Mouse (Mus musculus): ENCODE measurements around the gene Gldc. TPM values are rescaled to one million over a fixed set of nuclear protein-coding genes. Genes with fewer than 3 reads are reported as not detected.
"Not testable (repeated sequence)": the region's sequence is repeated elsewhere in the genome, so short reads cannot be mapped to it uniquely, and the experiment has no call there.

The Gldc gene
- polyA plus RNA-seq (2015; fragmentation: Nextera tagmentation; extraction: Ambion mirVana): 8.8 and 12.1 TPM in 2 replicates

DNA sequence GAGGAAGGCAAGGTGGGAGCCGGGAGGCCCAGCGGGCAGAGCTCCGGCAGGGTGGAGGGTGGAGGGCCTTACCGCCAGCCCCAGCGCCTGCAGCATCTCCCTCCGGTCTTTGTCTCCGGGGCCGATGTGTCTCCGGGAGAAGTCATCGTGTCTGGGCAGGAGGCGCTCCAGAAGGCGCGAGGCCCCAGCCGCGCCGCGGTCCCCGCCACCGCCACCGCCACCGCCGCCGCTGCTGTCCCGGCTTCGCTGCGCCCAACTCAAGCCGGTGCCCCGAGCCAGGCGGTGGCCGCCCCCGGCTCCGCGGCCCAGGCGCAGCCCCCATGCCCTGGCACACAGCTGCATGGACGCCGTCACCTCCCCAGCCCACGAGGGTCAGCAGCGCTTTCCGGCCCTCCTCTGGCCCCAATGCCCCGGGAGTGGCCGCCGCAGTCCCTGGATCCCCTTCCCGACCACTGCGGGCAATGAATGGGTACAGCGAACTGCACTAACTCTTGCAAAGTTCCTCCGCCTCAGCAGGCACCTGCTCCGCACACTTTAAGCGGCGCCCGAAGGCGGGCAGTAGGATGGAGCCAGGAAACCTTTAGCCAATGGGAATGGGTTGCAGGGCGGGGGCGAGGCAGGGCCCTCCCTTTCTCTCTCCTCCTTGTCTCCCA is at the start of gene Gldc:
Gene Gldc (minus strand): TSS at position 511 of the 653 bp plus-strand sequence.
- Histone ChIP-seq H3K27ac (no peak within 1 kb of the TSS), H3K9ac (peak within 1 kb of the TSS; percentile 36), H3K4me3 (peak within 1 kb of the TSS; percentile 57), H3K27me3 (peaks cover 37% of the 10 kb centered on the region), H3K4me1 (peaks cover 10% of the 10 kb centered on the region), H3K9me3 (no peaks in the 10 kb centered on the region), H3K36me3 (no peaks in the 10 kb centered on the region), H3K4me2 (peak within 1 kb of the TSS; percentile 100)
- under 1% methylated on average over 46 of the region's 53 CpGs for WGBS
- ATAC-seq (ENCODE audit: insufficient number of reproducible peaks, low FRiP score, low TSS enrichment, low read depth): peak; percentile 86

DNA sequence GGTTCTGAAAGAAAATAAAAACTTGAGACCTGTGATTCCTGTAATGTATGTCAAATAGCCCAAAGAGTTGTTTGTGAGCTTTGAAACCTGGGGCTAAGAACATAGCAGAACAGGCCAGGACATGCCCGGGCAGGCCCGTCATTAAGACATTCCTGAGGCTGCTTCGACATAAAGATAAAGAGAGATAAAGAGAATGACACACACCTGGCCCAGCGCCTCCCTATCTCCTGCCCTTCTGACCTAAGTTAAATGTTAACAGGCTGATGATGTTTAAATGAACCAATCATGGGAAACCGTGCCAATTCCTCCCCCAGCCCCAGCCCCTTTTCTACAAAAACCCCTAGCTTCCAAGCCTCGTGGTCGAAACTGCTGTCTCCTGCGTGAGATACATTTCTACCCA is 47.4 kb upstream of the Gldc start:
- not testable (repeated sequence) for H3K9ac ChIP-seq; H3K27ac ChIP-seq; H3K36me3 ChIP-seq; H3K27me3 ChIP-seq; ATAC-seq (ENCODE audit: insufficient number of reproducible peaks, low FRiP score, low TSS enrichment, low read depth); H3K4me1 ChIP-seq; H3K9me3 ChIP-seq; H3K4me2 ChIP-seq; H3K4me3 ChIP-seq
- WGBS: 56% methylated on average over 8 of the region's 8 CpGs

DNA sequence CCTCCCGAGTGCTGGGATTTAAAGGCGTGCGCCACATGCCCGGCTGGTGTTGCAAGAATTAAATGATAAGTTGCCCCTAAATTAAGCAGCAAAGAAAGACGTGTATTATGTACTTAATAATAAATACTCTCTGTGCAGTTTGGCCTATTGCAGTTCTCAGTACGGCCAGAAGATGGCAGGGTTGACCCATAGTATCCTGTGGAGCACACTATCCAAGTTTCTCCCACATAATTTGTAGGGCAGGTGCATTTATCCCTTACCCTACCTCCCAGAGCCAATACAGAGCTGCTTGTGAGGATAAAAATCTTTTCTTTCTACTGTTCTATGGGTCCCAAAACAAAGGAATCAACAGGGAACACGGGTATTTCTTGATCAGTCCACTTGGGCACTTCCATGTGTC is 42.1 kb upstream of the Gldc start:
- Histone ChIP-seq H3K4me3 (no peak overlapping the region), H3K9me3 (no peaks in the 10 kb centered on the region), H3K9ac (no peak overlapping the region), H3K36me3 (no peaks in the 10 kb centered on the region), H3K4me1 (no peaks in the 10 kb centered on the region), H3K27me3 (no peaks in the 10 kb centered on the region), H3K4me2 (no peak overlapping the region), H3K27ac (no peak overlapping the region)
- WGBS: 19% methylated on average over 7 of the region's 7 CpGs
- ATAC-seq (ENCODE audit: insufficient number of reproducible peaks, low FRiP score, low TSS enrichment, low read depth): no peak

DNA sequence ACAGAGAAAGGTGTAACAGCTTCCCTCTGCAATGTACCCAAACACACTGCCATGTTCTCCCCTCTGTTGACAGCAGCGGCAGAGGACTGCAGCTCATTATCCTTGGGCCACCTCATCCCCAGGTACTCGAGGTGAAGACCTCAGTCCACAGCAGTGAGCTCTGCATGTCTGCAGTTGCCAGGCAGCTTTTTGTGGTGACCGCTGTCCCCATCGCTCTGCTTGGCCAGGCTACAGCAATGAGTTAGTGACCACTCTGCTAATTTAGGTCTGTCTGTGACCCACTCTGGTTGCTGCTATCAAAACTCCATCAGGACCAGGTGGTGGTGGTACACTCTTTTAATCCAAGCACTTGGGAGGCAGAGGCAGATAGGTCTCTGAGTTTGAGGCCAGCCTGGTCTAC is 41.0 kb upstream of the Gldc start:
- H3K9ac ChIP-seq: no peak overlapping the region
- WGBS: 77% methylated on average over 4 of the region's 4 CpGs
- H3K4me2 ChIP-seq: no peak overlapping the region
- ATAC-seq (ENCODE audit: insufficient number of reproducible peaks, low FRiP score, low TSS enrichment, low read depth): no peak
- H3K4me1 ChIP-seq: no peaks in the 10 kb centered on the region
- no peak overlapping the region for H3K4me3 ChIP-seq
- no peak overlapping the region for H3K27ac ChIP-seq
- no peaks in the 10 kb centered on the region for H3K36me3 ChIP-seq
- H3K9me3 ChIP-seq: no peaks in the 10 kb centered on the region
- no peaks in the 10 kb centered on the region for H3K27me3 ChIP-seq

DNA sequence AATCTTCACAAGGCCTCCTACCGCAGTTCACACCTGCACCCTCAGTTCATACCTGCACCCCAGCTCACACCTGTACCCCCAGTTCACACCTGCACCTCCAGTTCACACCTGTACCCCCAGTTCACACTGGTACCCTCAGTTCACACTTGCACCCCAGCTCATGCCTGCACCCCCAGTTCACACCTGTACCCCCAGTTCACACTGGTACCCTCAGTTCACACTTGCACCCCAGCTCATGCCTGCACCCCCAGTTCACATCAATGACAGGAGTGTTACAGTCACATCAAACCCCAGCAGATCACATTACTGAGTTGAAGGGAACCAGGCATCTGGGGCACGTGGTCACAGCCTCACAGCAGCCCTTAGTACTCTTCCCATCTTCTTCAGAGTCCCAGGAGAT is 40.5 kb upstream of the Gldc start:
- ATAC-seq (ENCODE audit: insufficient number of reproducible peaks, low FRiP score, low TSS enrichment, low read depth); H3K4me3 ChIP-seq; H3K9ac ChIP-seq; H3K4me1 ChIP-seq; H3K36me3 ChIP-seq; H3K27ac ChIP-seq; H3K27me3 ChIP-seq; H3K4me2 ChIP-seq; H3K9me3 ChIP-seq: not testable (repeated sequence)
- 64% methylated on average over 2 of the region's 2 CpGs for WGBS

DNA sequence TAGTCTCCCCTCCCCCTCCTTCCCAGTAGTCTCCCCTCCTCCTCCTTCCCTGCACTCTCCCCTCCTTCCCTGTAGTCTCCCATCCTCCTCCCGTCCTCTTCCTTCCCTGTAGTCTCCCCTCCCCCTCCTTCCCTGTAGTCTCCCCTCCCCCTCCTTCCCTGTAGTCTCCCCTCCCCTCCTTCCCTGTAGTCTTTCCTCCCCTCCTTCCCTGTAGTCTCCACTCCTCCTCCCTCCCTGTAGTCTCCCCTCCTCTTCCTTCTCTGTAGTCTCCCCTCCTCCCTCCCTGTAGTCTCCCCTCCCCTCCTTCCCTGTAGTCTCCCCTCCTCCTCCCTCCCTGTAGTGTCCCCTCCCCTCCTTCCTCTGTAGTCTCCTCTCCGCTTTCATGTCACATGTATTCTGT is 38.8 kb upstream of the Gldc start:
- Histone ChIP-seq H3K4me1 (no peaks in the 10 kb centered on the region), H3K4me3 (no peak overlapping the region), H3K27ac (no peak overlapping the region), H3K9me3 (no peaks in the 10 kb centered on the region), H3K27me3 (no peaks in the 10 kb centered on the region), H3K9ac (no peak overlapping the region), H3K4me2 (no peak overlapping the region), H3K36me3 (no peaks in the 10 kb centered on the region)
- WGBS: 27% methylated on average over 2 of the region's 2 CpGs
- ATAC-seq (ENCODE audit: insufficient number of reproducible peaks, low FRiP score, low TSS enrichment, low read depth): no peak

DNA sequence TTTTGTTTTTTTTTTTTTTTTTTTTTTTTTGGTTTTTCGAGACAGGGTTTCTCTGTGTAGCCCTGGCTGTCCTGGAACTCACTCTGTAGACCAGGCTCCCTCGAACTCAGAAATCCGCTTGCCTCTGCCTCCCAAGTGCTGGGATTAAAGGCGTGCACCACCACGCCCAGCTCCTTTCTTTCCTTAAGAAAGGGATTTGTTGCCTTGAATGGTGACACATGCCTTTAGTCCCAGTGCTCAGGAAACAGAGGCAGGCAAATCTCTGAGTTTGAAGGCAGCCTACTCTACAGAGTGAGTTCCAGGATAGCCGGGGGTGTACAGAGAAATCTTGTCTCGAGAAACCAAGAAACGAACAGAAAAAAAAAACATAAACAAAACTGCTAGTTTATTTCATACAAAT is 33.8 kb upstream of the Gldc start:
- not testable (repeated sequence) for ATAC-seq (ENCODE audit: insufficient number of reproducible peaks, low FRiP score, low TSS enrichment, low read depth); H3K9me3 ChIP-seq; H3K27me3 ChIP-seq; H3K36me3 ChIP-seq; H3K9ac ChIP-seq; H3K4me2 ChIP-seq; H3K4me3 ChIP-seq; H3K27ac ChIP-seq; H3K4me1 ChIP-seq
- 91% methylated on average over 8 of the region's 8 CpGs for WGBS

DNA sequence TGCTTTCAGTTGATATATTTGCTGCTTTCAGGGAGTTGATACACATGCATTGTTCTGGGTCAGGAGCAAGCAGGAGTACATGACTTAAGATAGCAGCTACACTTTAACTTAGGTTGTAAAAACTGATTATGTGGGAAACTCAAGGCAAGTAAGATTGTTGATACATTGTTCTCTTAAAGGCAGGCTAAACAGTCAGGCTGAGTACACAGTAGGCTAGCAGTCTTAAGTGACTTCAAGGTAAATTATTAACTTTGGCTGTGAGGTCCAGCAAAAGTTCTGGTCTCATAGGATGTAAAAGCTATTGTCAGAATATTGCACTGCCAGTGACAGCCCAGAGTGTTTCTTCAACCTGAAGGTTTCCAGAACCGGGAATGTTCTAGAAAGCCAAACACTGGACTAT is 31.8 kb upstream of the Gldc start:
- no peaks in the 10 kb centered on the region for H3K36me3 ChIP-seq
- H3K4me1 ChIP-seq: no peaks in the 10 kb centered on the region
- WGBS: 88% methylated on average over 1 of the region's 1 CpGs
- H3K9ac ChIP-seq: no peak overlapping the region
- no peak overlapping the region for H3K4me3 ChIP-seq
- H3K9me3 ChIP-seq: no peaks in the 10 kb centered on the region
- no peak overlapping the region for H3K4me2 ChIP-seq
- no peak overlapping the region for H3K27ac ChIP-seq
- no peak for ATAC-seq (ENCODE audit: insufficient number of reproducible peaks, low FRiP score, low TSS enrichment, low read depth)
- no peaks in the 10 kb centered on the region for H3K27me3 ChIP-seq

DNA sequence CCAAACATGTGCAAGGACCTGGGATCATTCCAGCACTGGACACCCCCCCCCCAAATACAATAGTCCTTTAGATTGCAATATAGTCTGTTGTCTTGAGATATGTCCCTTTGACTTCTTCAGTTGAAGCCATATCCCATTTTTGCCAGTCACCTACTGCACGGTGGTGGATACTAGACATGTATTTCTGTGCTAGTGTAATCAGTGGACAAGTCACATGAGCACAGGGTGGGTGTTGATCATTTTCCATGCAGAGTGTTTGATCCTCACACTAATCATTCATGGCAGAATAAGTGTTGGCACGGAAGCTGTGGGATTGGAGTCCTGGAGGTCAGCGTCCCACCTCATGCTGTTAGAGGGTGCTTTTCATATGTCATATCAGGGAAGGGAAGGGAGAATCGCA is 30.6 kb upstream of the Gldc start:
- 84% methylated on average over 4 of the region's 4 CpGs for WGBS
- H3K4me2 ChIP-seq: no peak overlapping the region
- no peaks in the 10 kb centered on the region for H3K9me3 ChIP-seq
- no peak overlapping the region for H3K9ac ChIP-seq
- no peaks in the 10 kb centered on the region for H3K36me3 ChIP-seq
- H3K4me1 ChIP-seq: no peaks in the 10 kb centered on the region
- ATAC-seq (ENCODE audit: insufficient number of reproducible peaks, low FRiP score, low TSS enrichment, low read depth): no peak
- H3K4me3 ChIP-seq: no peak overlapping the region
- H3K27me3 ChIP-seq: no peaks in the 10 kb centered on the region
- H3K27ac ChIP-seq: no peak overlapping the region

DNA sequence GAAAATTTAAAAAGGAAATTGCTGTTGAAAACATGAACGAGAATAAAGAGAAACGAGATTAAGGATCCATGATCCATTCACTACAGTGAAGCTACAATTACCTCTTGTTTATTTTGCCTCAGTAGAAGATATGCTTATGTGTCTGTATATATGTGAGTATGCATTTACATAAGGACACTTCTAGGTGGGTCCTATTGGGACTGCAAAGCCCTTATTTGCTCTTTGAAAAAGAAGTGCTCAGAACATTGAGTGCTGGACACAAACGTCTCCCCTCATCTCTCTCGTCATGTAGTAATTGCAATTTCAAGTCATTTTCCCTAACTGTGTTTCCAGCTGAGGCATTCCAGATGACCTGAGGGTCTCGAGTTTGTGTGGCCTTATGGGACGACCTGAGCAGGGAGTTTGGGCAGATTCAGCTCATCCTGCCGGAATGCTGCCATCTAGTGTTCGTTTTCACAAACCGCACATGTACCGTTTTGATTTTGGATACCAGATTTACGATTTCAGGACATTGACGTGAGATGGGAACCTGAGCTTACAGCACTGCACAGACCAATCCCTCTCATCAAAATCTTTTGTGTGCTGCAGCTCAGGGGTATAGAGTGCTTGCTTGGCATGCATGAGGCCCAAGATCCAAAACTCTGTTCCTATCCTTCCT is 30.1 kb upstream of the Gldc start:
- no peaks in the 10 kb centered on the region for H3K27me3 ChIP-seq
- H3K9me3 ChIP-seq: no peaks in the 10 kb centered on the region
- H3K9ac ChIP-seq: no peak overlapping the region
- no peaks in the 10 kb centered on the region for H3K4me1 ChIP-seq
- WGBS: 17% methylated on average over 12 of the region's 12 CpGs
- no peak overlapping the region for H3K4me2 ChIP-seq
- no peak overlapping the region for H3K27ac ChIP-seq
- H3K36me3 ChIP-seq: no peaks in the 10 kb centered on the region
- no peak for ATAC-seq (ENCODE audit: insufficient number of reproducible peaks, low FRiP score, low TSS enrichment, low read depth)
- no peak overlapping the region for H3K4me3 ChIP-seq

DNA sequence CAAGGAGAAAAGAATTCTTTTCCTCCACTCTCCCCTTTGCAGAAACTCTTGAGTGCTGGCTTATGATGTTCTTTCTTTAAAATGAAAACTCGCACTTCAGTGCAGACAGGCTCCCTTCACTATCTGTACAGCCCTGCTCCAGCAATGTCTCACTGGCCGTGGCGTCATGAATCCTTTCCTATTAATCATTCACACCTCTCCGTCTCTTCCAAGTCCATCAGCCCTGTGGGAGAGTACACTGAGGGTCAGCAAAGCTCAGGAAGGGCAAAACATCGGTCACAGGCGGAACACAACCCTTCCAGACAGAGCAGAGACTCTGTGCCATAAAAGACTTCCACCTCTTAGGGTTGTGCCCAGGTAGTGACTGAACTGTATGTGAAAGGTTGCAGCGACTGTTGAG is 26.9 kb upstream of the Gldc start:
- H3K9me3 ChIP-seq: no peaks in the 10 kb centered on the region
- H3K4me1 ChIP-seq: no peaks in the 10 kb centered on the region
- no peaks in the 10 kb centered on the region for H3K36me3 ChIP-seq
- no peaks in the 10 kb centered on the region for H3K27me3 ChIP-seq
- no peak for ATAC-seq (ENCODE audit: insufficient number of reproducible peaks, low FRiP score, low TSS enrichment, low read depth)
- no peak overlapping the region for H3K27ac ChIP-seq
- no peak overlapping the region for H3K4me3 ChIP-seq
- 55% methylated on average over 7 of the region's 7 CpGs for WGBS
- no peak overlapping the region for H3K4me2 ChIP-seq
- H3K9ac ChIP-seq: no peak overlapping the region

DNA sequence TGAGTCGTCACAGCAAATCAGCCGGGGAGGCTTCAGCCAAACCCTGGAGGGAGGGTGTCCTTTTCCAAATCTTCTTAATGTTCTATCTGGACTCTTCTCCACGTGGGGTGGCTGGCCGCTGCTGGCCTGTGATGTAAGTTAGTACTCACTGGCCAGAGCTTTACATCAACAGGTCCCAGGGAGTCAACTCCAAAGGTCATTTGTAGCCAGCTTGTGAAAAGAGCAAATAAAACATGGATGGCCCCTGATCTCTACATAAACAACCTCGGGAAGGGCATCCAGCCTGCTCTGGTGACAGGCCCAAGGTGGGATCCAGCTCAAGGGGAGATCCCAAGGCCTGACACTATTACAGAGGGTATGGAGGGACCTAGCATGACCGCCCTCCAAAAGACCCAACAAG is 19.8 kb upstream of the Gldc start:
- Histone ChIP-seq H3K4me2 (no peak overlapping the region), H3K4me3 (no peak overlapping the region), H3K9ac (no peak overlapping the region), H3K4me1 (no peaks in the 10 kb centered on the region), H3K36me3 (no peaks in the 10 kb centered on the region), H3K27ac (no peak overlapping the region), H3K9me3 (no peaks in the 10 kb centered on the region), H3K27me3 (no peaks in the 10 kb centered on the region)
- ATAC-seq (ENCODE audit: insufficient number of reproducible peaks, low FRiP score, low TSS enrichment, low read depth): no peak
- WGBS: 82% methylated on average over 6 of the region's 6 CpGs

DNA sequence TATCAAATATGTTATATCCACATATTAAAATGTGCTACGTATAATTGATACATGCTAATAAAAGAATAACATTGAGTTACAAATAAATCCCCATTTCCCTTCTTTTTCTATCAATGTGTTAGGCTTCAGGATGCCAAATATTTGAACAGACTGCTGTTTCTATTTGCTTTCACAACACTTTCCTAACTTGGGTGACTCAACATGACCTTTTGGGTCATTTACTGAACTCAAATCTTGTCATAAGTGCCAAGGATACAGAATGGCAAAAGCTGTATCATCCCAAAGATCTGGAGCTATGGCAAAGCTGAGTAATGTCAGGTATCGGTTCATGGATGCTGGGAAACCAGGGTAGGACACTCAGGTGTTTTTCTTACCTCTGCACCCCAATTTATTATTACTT is 12.0 kb upstream of the Gldc start:
- ATAC-seq (ENCODE audit: insufficient number of reproducible peaks, low FRiP score, low TSS enrichment, low read depth): no peak
- H3K4me3 ChIP-seq: no peak overlapping the region
- H3K4me2 ChIP-seq: no peak overlapping the region
- no peaks in the 10 kb centered on the region for H3K27me3 ChIP-seq
- no peaks in the 10 kb centered on the region for H3K4me1 ChIP-seq
- WGBS: 90% methylated on average over 2 of the region's 2 CpGs
- H3K9me3 ChIP-seq: no peaks in the 10 kb centered on the region
- H3K36me3 ChIP-seq: no peaks in the 10 kb centered on the region
- no peak overlapping the region for H3K27ac ChIP-seq
- H3K9ac ChIP-seq: no peak overlapping the region

All from limb, embryonic 15.5 days (tissue).